Mouse (Mus musculus): ENCODE data around the gene Amz1.
A peak's percentile ranks its signal among the peaks of the same experiment; 100 is the strongest.

GRCm38 (mm10) chr5:140750925-140751324 lies 27.0 kb downstream of the Amz1 start:
- TF ChIP-seq CTCF (conservative IDR thresholded peaks at IDR 0.05; ENCODE audit: low read length) (peak; percentile 89), NANOG (IDR thresholded peaks at IDR 0.05; ENCODE audit: borderline replicate concordance, low read length) (no peak)

Data from E14TG2a.4 (cell line).